Mouse (Mus musculus) v-Abl transformed pro-B cells (cell line): ENCODE results near the gene Actr2.

Experiments used
- in situ Hi-C, 2 experiments: fragments of 400-800 bp; cut with MboI; formaldehyde crosslinking; loops; one replicate each; pipeline ENCODE4 v1.15.1; 2025; ENCODE audit not compliant: unreplicated experiment in 2 of 2

The Actr2 gene

DNA sequence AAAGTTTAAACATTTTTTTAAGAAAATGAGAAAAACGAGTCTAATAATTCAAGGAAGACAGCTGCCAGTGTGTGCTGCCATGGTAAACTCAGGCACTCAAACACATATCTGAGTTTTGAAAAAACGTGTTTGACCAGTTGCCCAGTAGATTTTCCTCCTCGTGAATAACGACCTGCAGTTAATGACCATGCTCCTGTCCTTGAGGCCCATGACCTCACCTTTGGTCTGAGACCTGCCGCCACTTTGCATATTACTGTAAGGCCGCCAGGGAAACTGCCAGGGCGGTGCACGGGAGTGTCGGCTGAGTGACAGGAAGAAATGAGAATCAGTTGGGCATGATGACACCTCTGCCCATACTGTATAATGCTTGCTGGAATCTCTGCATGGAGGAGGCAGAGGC is 85.0 kb downstream of the Actr2 start:
- in situ Hi-C loops, result loop anchor here in 1 of 2 experiments (5.0 kb wide), 3 partner anchors 55 to 195 kb away; partner anchors contain the start of gene Spred2

- in situ Hi-C loops, result loop anchor here in 1 of 2 experiments (5.0 kb wide), 3 partner anchors 54 to 194 kb away; partner anchors contain the start of gene Spred2
These were observed 86.8 kb downstream of the Actr2 start for GRCm38 (mm10) chr11:20025899-20026298.

- in situ Hi-C loops, result no loop called here
These were observed 89.7 kb downstream of the Actr2 start for GRCm38 (mm10) chr11:20022911-20023482.

DNA sequence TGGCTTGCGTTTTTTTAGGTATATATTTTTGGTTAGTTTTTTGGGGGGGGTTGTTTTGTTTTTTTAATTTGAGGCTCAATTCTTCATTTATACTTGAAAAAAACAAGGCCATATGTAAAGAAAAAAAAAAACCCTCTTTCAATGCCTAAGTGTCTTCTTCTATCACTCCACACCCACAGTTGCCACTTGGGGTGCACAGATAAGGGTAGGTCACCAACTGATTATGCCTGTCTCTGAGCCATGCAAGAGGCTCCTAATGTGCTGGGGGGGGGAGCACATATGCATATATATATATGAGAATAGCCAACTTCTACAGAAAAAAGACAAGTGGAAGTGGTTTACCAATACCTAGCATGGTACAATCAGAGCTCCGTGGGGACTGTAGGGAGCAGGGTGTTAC is 90.3 kb downstream of the Actr2 start:
- in situ Hi-C loops, result no loop called here

DNA sequence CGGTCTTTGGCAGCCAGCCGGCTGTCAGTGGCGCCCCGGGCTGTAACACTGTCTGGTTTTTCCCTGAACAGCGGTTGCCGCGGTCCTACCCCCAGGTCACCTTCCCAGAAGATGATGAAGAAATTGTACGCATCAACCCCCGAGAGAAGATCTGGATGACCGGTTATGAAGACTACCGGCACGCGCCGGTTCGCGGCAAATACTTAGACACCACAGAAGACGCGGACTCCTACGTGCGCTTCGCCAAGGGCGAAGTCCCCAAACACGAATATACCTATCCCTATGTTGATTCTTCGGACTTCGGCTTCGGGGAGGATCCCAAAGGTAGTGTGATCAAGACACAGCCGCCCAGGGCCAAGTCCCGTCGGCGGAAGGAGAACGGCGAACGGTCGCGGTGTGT is 92.0 kb downstream of the Actr2 start:
- in situ Hi-C loops, result no loop called here

DNA sequence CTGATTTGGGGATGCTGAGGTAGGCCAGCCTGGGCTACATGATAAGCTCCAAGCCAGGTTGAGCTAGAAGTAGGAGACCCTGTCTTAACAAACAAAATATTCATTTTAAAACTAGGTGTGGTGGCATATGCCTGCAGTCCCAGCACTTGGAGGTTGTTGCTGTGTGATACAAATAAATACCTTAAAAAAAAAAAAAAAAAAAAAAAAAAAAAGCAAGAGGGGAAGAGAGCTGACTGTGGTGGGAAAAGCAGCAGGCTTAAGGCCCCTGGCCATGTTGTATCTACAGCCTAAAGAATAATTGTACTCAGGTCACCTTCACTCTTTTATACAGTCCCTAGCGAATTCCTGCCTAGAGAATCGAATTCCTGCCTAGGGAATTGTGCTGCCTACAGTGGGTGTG is 93.8 kb downstream of the Actr2 start:
- in situ Hi-C loops, result no loop called here

DNA sequence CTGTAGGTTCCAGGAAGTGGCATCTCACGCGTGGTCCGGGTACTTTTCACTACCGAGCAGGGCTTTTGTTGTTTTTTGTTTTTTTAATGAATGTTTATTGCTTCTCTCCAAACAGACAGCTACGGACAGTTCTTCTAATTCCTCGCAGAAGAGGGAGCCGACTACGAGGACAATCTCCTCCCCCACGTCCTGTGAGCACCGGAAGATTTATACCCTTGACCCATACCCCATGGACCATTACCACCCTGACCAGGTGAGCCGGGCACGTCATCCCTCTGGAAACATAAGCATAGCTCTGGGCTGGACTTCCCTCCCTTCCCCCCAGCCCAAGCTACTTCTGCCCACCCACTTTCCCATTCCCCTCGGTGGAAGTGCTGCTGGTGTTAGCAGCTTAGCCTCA is 94.8 kb downstream of the Actr2 start:
- in situ Hi-C loops, result no loop called here

- in situ Hi-C loops, result no loop called here
These were observed 99.3 kb downstream of the Actr2 start for GRCm38 (mm10) chr11:20013366-20013765.
